Mouse (Mus musculus) stomach, postnatal 0 days (tissue): ENCODE data around the gene Stap2. TPM values are rescaled to one million over a fixed set of nuclear protein-coding genes. Genes with fewer than 3 reads are reported as not detected.

Experiments
- ATAC-seq: fragments of 200-750 bp; cut with Nextera tagmentation; 2 replicates; pipeline ENCODE4 v1.8.0; 2017; ENCODE audit not compliant: low FRiP score, low TSS enrichment
- DNase-seq: peaks from one replicate; pipeline ENCODE4 v3.0.0-alpha.2; 2016; ENCODE audit warnings: low spot score
- H3K27ac ChIP-seq: fragments of 300-500 bp; sonication (generic); replicated peaks from 2 replicates; pipeline ENCODE4 v1.5.1; 2014; ENCODE audit warnings: mild to moderate bottlenecking, control low read depth
- H3K27me3 ChIP-seq: fragments of 300-500 bp; sonication (generic); 2 replicates; pipeline ENCODE4 v1.6.1; 2014; ENCODE audit warnings: low read length; ENCODE audit not compliant: control insufficient read depth, insufficient read depth
- H3K36me3 ChIP-seq: fragments of 300-500 bp; sonication (generic); 2 replicates; pipeline ENCODE4 v1.6.1; 2014; ENCODE audit warnings: low read length, mixed read lengths; ENCODE audit not compliant: control insufficient read depth, insufficient read depth
- H3K4me1 ChIP-seq: fragments of 300-500 bp; sonication (generic); replicated peaks from 2 replicates; pipeline ENCODE4 v1.6.1; 2014; ENCODE audit warnings: antibody characterized with exemption; ENCODE audit not compliant: control insufficient read depth, insufficient read depth
- H3K4me2 ChIP-seq: fragments of 300-500 bp; sonication (generic); replicated peaks from 2 replicates; pipeline ENCODE4 v1.6.1; 2014; ENCODE audit warnings: low read depth, mild to moderate bottlenecking, control low read depth, moderate library complexity
- H3K4me3 ChIP-seq: fragments of 300-500 bp; sonication (generic); 2 replicates; pipeline ENCODE4 v1.5.1; 2014; ENCODE audit warnings: low read depth, low read length, control low read depth
- H3K9ac ChIP-seq: fragments of 300-500 bp; sonication (generic); 2 replicates; pipeline ENCODE4 v1.6.1; 2014; ENCODE audit warnings: mild to moderate bottlenecking, low read length, control low read depth, mixed read lengths
- H3K9me3 ChIP-seq: fragments of 300-500 bp; sonication (generic); 2 replicates; pipeline ENCODE4 v1.6.1; 2016; ENCODE audit warnings: low read length; ENCODE audit not compliant: control insufficient read depth
- CTCF ChIP-seq: IDR thresholded peaks from 2 replicates; pipeline ENCODE4 v1.5.1; 2016; ENCODE audit warnings: antibody characterized with exemption, low read depth, mild to moderate bottlenecking, moderate library complexity
- EP300 ChIP-seq: optimal IDR thresholded peaks from 2 replicates; pipeline ENCODE3; 2016; ENCODE audit warnings: antibody characterized with exemption
- WGBS: fragments of 180-500 bp; shearing (Covaris S2); extraction: QIAGEN DNeasy Blood & Tissue Kit; methylation state at CpG from one replicate; pipeline ENCODE4 v1.1.7; 2014; 5-methylcytosine and 5-hydroxymethylcytosine counted together
- polyA plus RNA-seq: library from polyadenylated mRNA; unstranded; fragments of >200 nt; fragmentation: Nextera tagmentation; extraction: Ambion mirVana; gene quantifications from 2 replicates; pipeline ENCODE4 v1.2.1, GENCODE M21; 2015

Stap2 gene
- polyA plus RNA-seq, 1 experiment from 2014 or later, result 44.2 TPM

DNA sequence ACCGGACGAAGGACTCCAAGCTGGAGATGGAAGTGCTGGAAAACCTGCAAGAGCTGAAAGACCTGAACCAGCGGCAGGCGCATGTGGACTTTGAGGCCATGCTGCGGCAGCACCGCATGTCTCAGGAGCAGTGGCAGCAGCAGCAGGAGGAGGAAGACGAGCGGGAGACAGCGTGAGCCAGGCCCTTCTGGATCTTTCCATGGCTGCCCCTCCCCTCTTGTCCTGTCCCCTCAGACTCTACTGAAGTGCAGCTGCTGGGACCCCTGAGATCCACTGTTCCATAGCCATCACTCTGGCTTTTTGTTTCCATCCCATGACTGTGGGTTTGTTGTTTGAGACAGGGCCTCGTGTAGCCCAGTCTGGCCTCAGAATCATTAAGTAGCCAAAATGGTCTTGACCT is 40.9 kb downstream of the Stap2 start:
- H3K9ac ChIP-seq, result no peak overlapping the region
- DNase-seq, result no peak
- no peaks in the 10 kb centered on the region for H3K27me3 ChIP-seq
- 0 out of 2 replicates have a peak, but pooled peaks cover 2% of the 10 kb centered on the region for H3K4me1 ChIP-seq
- no peak overlapping the region for H3K27ac ChIP-seq
- no peaks in the 10 kb centered on the region for H3K9me3 ChIP-seq
- no peak overlapping the region for H3K4me2 ChIP-seq
- TF ChIP-seq CTCF, result no peak
- no peak overlapping the region for H3K4me3 ChIP-seq
- 90% methylated on average over 10 of the region's 10 CpGs for WGBS
- ATAC-seq, result no peak
- H3K36me3 ChIP-seq, result peaks cover 22% of the 10 kb centered on the region

DNA sequence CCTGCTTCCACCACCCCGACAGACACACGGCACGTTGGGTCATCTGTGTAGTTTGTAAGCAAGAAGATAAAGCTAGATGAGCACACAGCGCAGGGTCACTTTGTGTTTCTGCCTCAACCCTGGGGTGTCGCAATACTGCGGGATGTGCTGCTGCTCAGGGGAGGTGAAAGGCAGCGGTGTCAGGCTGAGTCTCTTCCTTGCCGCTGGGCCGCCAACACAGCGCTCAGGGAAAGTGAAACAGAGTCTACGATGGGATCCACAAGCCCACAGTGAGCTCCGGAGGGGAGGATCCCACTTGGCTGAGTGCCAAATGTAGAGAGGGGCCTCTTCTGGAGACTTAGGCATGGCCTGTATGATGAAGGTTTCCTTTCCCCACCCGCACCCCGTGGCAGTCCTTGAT is 42.2 kb downstream of the Stap2 start:
- Histone ChIP-seq H3K4me2 (no peak overlapping the region), H3K4me1 (0 out of 2 replicates have a peak, but pooled peaks cover 4% of the 10 kb centered on the region), H3K36me3 (peaks cover 22% of the 10 kb centered on the region), H3K9me3 (no peaks in the 10 kb centered on the region), H3K9ac (no peak overlapping the region), H3K27me3 (no peaks in the 10 kb centered on the region), H3K27ac (no peak overlapping the region), H3K4me3 (no peak overlapping the region)
- ATAC-seq, result no peak
- peak; percentile 16 for DNase-seq
- 67% methylated on average over 14 of the region's 14 CpGs for WGBS
- TF ChIP-seq EP300 (no peak), CTCF (no peak)

DNA sequence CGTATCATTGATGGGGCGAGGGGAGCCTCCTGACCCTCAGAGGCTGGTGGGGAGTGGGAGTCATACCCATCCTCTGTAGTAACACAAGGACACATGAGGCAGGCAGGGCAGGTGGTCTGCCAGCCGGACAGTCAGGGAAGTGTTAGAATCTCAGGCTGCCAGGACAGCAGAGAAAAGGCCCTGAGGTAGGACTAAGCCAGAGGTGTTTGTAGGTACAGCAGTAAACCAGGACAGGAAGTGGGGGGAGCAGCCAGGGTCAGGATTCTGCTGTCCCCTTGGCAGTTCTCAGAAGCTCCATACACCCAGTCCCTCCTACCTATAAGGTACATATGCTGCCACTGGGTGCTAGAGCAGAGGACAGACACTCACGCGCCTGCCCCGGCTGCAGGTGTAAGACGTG is 43.8 kb downstream of the Stap2 start:
- Histone ChIP-seq H3K4me1 (0 out of 2 replicates have a peak, but pooled peaks cover 4% of the 10 kb centered on the region), H3K27me3 (no peaks in the 10 kb centered on the region), H3K9me3 (no peaks in the 10 kb centered on the region), H3K4me2 (no peak overlapping the region), H3K36me3 (peaks cover 13% of the 10 kb centered on the region), H3K9ac (no peak overlapping the region), H3K27ac (no peak overlapping the region), H3K4me3 (no peak overlapping the region)
- WGBS, result 94% methylated on average over 7 of the region's 7 CpGs
- ATAC-seq (no peak), DNase-seq (no peak)
- TF ChIP-seq EP300 (no peak), CTCF (no peak)

DNA sequence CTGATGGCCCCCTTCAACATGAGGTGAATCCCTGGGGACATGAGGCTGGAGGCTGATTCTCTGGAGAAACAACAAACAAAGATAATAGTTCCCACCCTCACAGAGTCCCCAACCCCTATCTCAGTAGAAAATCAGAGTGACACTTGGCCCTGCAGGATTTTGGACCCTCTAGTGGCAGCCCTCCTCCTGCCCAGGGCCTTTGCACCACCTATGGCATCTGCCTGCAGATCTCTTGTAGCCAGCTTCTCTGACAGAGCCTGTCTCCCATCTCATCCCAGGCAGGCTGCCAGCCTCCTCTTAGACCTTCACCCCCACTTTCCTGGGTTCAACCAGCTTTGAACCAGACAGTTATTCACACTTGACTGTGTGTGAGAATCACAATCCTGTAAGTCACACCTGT is 44.6 kb downstream of the Stap2 start:
- no peak for ATAC-seq
- Histone ChIP-seq H3K4me1 (0 out of 2 replicates have a peak, but pooled peaks cover 4% of the 10 kb centered on the region), H3K36me3 (peaks cover 9% of the 10 kb centered on the region; the same call in 1 of the 2 replicates), H3K4me2 (no peak overlapping the region), H3K4me3 (no peak overlapping the region), H3K9me3 (no peaks in the 10 kb centered on the region), H3K27ac (no peak overlapping the region), H3K27me3 (no peaks in the 10 kb centered on the region), H3K9ac (no peak overlapping the region)
- DNase-seq, result no peak
- TF ChIP-seq EP300, result no peak

DNA sequence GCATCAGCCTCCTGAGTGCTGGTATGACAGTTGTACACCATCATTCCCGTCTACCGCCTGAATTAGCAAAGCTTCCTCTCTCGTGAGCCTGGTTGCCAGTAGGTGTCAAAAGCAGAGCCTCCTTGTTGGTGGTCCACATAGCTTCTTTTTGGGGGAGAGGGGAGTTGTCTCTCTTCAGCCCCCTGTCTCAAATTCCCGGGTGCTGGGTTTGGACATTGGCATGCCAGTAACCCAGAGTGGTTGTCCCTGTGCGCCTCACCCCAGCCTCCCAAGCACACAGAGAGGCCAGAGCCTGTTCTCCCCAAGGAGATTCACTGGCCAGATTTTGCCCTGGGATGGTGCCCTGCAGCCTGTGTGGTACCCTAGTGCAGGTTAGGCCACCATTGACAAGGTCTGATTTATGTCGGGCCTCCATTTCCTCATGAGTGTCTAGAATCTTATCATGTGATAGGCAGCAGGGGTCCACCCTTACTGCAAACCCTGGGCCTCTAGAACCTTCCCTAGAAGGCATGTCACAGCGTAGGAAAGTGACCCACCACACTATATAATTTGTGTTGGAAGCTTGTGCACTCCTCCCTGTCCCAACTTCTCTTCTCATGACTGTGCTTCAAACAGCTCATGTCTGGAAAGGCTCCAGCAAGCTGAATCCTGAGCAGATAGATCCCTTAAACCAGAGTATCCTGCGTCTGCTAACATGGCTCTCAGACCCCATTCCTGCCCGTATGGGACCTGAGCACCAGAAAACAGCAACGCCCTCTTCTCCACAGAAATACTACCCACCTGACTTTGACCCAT is 45.2 kb downstream of the Stap2 start:
- no peak for TF ChIP-seq EP300
- DNase-seq (no peak), ATAC-seq (no peak)
- peaks cover 6% of the 10 kb centered on the region; the same call in 1 of the 2 replicates for H3K36me3 ChIP-seq
- 0 out of 2 replicates have a peak, but pooled peaks cover 4% of the 10 kb centered on the region for H3K4me1 ChIP-seq
- H3K9ac ChIP-seq, result peak overlapping the region; percentile 41
- no peaks in the 10 kb centered on the region for H3K9me3 ChIP-seq
- WGBS, result 71% methylated on average over 10 of the region's 10 CpGs
- peak overlapping the region; percentile 14; the same call in 1 of the 2 replicates for H3K27ac ChIP-seq
- peak overlapping the region; percentile 47 for H3K4me2 ChIP-seq
- H3K27me3 ChIP-seq, result no peaks in the 10 kb centered on the region
- peak overlapping the region; percentile 57 for H3K4me3 ChIP-seq
